Mouse (Mus musculus) CD4-positive naive resting alpha-beta T cell, adult 57 days (primary cell): Measurements from ENCODE around the gene Plscr1. TPM values are rescaled to one million over a fixed set of nuclear protein-coding genes. Genes with fewer than 3 reads are reported as not detected.

Experiments
- total RNA-seq: library from RNA; stranded (reverse); gene quantifications from one replicate; pipeline ENCODE4 v1.2.4, GENCODE M21; 2023

The Plscr1 gene
- 1.5 TPM for total RNA-seq

DNA sequence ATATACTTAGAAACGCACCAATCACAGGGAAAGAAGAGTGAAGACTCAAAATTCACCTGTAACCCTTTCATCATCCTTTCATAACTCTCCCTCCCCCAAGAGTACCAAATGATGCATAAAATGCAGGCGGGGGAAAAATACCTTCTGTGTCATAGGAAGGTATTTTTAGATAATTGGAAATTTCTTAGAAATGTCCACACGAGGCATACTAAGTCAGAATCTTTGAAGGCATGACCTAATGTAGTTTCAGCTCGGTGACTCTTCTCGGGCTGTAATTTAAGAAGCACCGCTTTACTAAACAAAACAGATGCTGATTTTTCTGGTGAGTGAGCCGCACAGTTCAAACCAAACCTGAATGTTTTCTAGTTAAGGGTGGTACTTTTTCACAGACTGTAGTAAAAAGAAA, at the start of gene Plscr1:
Gene Plscr1 (plus strand): TSS at position 304 of the 406 bp plus-strand sequence.

DNA sequence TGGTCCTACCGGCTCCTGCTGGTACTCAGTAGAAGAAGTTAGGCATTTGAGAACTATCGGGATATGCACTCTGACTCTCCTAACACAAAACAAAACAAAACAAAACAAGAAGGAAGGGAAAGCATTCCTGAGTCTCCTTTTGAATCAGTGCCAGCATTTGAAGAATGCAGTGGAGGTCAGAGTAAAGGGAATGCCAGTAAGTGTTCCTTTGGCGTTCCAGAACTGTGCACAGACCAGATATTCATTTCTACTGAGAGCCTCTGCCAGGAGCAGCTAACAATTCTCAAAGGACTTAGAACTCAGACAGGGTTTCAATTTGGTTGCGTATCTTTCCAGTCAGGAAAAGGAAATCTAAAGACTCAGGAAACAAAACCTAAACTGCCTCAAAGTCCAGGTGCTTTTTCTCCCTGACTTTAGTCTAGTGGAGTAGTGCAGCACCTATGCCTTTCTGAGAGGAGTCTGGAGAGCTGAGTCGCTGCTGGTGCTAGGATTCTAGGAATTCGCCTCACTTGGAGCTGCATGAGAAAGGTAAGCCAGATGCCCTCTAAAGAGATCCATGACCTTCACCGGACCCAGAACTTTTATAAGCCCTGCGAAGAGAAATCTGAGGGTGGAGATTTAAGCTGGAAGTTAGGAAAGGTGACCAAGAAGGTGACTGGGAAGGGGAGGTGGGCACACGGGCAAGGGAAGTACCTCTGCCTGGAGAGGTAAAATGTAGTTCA, 26.1 kb downstream of the Plscr1 start, which contains the start of gene Plscr2:
Gene Plscr2 (plus strand): TSS at position 117 of the 722 bp plus-strand sequence.

GRCm38 (mm10) chr9:92309077-92309476, 59.5 kb downstream of the Plscr1 start, which contains the start of gene 1700057G04Rik:
Gene 1700057G04Rik, plus strand, starts transcription at chr9:92309377.

Other genes with a start within 250 kb of the Plscr1 start
- gene Plscr5, start 56.8 kb upstream of the Plscr1 start, total RNA-seq, result not detected
- 0.53 TPM for gene Plscr2, start 25.9 kb downstream of the Plscr1 start, total RNA-seq
- not detected for gene 1700057G04Rik, start 59.6 kb downstream of the Plscr1 start, total RNA-seq
- 0.71 TPM for gene Plscr4, start 207.6 kb downstream of the Plscr1 start, total RNA-seq